Mouse (Mus musculus) thymus, adult 2 months (tissue): Measurements from ENCODE around the gene Grrp1.

Source experiments
- CTCF ChIP-seq: fragments of 200-500 bp; IDR thresholded peaks from 2 replicates; pipeline ENCODE4 v1.5.1; 2012; ENCODE audit warnings: mild to moderate bottlenecking, control low read depth, low read length, moderate library complexity, borderline replicate concordance; ENCODE audit not compliant: control insufficient read depth, poor library complexity, insufficient read depth; ENCODE audit errors: extremely low read depth
- POLR2A ChIP-seq: fragments of 200-500 bp; IDR thresholded peaks from 2 replicates; pipeline ENCODE4 v1.6.1; 2012; ENCODE audit warnings: mild to moderate bottlenecking, low read length, control low read depth, moderate library complexity; ENCODE audit not compliant: control insufficient read depth, poor library complexity, insufficient read depth; ENCODE audit errors: extremely low read depth

- no peak for TF ChIP-seq POLR2A
- TF ChIP-seq CTCF, result no peak
Observed at GRCm38 (mm10) chr4:134250116-134250929, 3.6 kb downstream of the Grrp1 start.
